In the genomic region with DNA sequence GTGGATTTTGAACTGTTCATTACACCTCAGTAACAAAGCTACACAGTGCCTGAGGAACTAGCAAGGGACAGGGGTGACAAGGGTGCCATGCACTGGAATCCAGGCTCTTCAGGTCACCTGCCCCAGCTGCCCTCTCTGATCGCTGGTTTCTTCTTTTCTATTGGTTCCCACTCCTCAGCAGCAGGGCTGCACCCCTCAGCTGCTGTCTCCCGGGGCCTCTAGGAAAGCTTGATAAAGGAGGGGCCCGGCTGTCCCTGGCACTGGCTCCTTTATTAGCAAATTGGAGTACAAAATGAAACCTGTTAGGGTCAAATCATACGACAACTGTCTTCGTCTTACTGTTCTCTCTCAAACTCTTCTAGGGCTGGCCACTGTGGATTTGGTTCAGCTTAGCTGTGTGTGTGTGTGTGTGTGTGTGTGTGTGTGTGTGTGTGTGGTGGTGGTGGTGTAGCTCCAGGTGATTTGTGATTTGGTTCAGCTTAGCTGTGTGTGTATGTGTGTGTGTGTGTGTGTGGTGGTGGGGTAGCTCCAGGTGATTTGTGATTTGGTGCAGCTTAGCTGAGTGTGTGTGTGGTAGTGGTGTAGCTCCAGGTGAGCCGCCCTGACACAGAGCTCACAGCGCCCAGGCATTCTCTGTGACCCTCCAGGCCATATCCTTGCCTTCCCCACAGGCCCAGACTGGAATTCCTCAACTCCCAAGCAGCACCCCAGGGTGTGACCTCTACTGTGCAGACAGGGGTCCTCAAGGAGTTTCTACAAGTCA, we compare ENCODE assay signal across 16 mouse cellular contexts.
DNase-seq lines count a peak whose midpoint lies in the region; ATAC-seq lines count a peak whose summit lies in the region.
"Had no signal": no experiment of that assay in that cellular context is flagged by ENCODE, and none has a peak within 500 bp of the region (broad histone marks: within the 10 kb centered on the region; RNA-seq: fewer than 3 reads in every experiment).

No protein-coding gene starts in this region.

- H3K27ac ChIP-seq in forebrain, embryonic 14.5 days (ENCODE audit: low read depth, low read length), result no peak overlapping the region
- no peak overlapping the region for H3K27ac ChIP-seq in forebrain, embryonic 11.5 days (ENCODE audit: low read depth, low read length)
- H3K27ac ChIP-seq in neural tube, embryonic 14.5 days (ENCODE audit: low read depth, low read length), result 0 out of 2 replicates have a peak overlapping the region, but pooled peaks have one; percentile 4
- peak overlapping the region; percentile 91 for H3K27ac ChIP-seq in liver, embryonic 13.5 days
- H3K27ac ChIP-seq: forebrain, embryonic 13.5 days had no signal

- H3K36me3 ChIP-seq in forebrain, embryonic 14.5 days (ENCODE audit: control insufficient read depth, insufficient read depth, low read length), result no peaks in the 10 kb centered on the region
- H3K36me3 ChIP-seq in forebrain, embryonic 11.5 days (ENCODE audit: control insufficient read depth, insufficient read depth, low read length), result no peaks in the 10 kb centered on the region
- no peaks in the 10 kb centered on the region for H3K36me3 ChIP-seq in neural tube, embryonic 14.5 days (ENCODE audit: control insufficient read depth, insufficient read depth, low read length)
- no peaks in the 10 kb centered on the region for H3K36me3 ChIP-seq in liver, embryonic 13.5 days

- WGBS in forebrain, embryonic 14.5 days, result 62% methylated on average over 7 of the region's 7 CpGs
- 69% methylated on average over 7 of the region's 7 CpGs for WGBS in forebrain, embryonic 11.5 days
- WGBS in neural tube, embryonic 14.5 days, result 64% methylated on average over 7 of the region's 7 CpGs
- 48% methylated on average over 7 of the region's 7 CpGs for WGBS in liver, embryonic 13.5 days (ENCODE audit: insufficient replicate concordance)

- DNase-seq in forebrain, embryonic 14.5 days (ENCODE audit: low spot score), result no peak
- DNase-seq in forebrain, embryonic 11.5 days (ENCODE audit: low spot score), result no peak
- no peak for DNase-seq in neural tube, embryonic 10.5 days (ENCODE audit: extremely low spot score, low spot score)
- peak; percentile 24 for DNase-seq in liver, embryonic 13.5 days
- no peak for DNase-seq in frontal cortex, postnatal 14 days (ENCODE audit: low spot score in 2 of 2)
- no peak for DNase-seq in left cerebral cortex, adult 11 months (ENCODE audit: low spot score)
- no peak for DNase-seq in retina, postnatal 1 day
- DNase-seq: cerebellum, adult 11 months; cerebellum, postnatal 25 days; gastrocnemius, postnatal 14 days; kidney, adult 18-20 months; kidney, postnatal 25 days; right cerebral cortex, postnatal 25 days had no signal

- H3K9me3 ChIP-seq in forebrain, embryonic 14.5 days (replicated peaks; ENCODE audit: control insufficient read depth, low read length), result no peaks in the 10 kb centered on the region
- H3K9me3 ChIP-seq in forebrain, embryonic 11.5 days (ENCODE audit: control insufficient read depth, low read length), result peaks cover 5% of the 10 kb centered on the region; the same call in 1 of the 2 replicates
- no peaks in the 10 kb centered on the region for H3K9me3 ChIP-seq in neural tube, embryonic 14.5 days (ENCODE audit: control insufficient read depth, low read length)
- H3K9me3 ChIP-seq in liver, embryonic 13.5 days (replicated peaks), result peaks cover 5% of the 10 kb centered on the region; the same call in 1 of the 2 replicates

- no peak overlapping the region for H3K9ac ChIP-seq in forebrain, embryonic 14.5 days (ENCODE audit: low read length)
- H3K9ac ChIP-seq in forebrain, embryonic 11.5 days (ENCODE audit: low read length), result no peak overlapping the region
- H3K9ac ChIP-seq in neural tube, embryonic 14.5 days (replicated peaks; ENCODE audit: low read depth, low read length), result no peak overlapping the region
- H3K9ac ChIP-seq in liver, embryonic 13.5 days, result peak overlapping the region; percentile 44; the same call in 1 of the 2 replicates
- H3K9ac ChIP-seq: forebrain, embryonic 13.5 days had no signal

- 0 out of 2 replicates have a peak, but pooled peaks have one; percentile 20 for ATAC-seq in forebrain, embryonic 14.5 days
- ATAC-seq in forebrain, embryonic 11.5 days (replicated peaks; ENCODE audit: low FRiP score), result no peak
- no peak for ATAC-seq in neural tube, embryonic 14.5 days (ENCODE audit: low read depth)
- peak; percentile 63 for ATAC-seq in liver, embryonic 13.5 days (ENCODE audit: low read depth)
- ATAC-seq: Patski had no signal

- peaks cover 8% of the 10 kb centered on the region for H3K4me1 ChIP-seq in forebrain, embryonic 14.5 days (ENCODE audit: control insufficient read depth, insufficient read depth, low read length)
- H3K4me1 ChIP-seq in forebrain, embryonic 11.5 days (replicated peaks; ENCODE audit: control insufficient read depth, insufficient read depth, low read length), result peaks cover 11% of the 10 kb centered on the region
- no peaks in the 10 kb centered on the region for H3K4me1 ChIP-seq in neural tube, embryonic 14.5 days (ENCODE audit: control insufficient read depth, insufficient read depth, low read length)
- H3K4me1 ChIP-seq in liver, embryonic 13.5 days (replicated peaks), result peaks cover 62% of the 10 kb centered on the region

- H3K4me2 ChIP-seq in forebrain, embryonic 14.5 days (ENCODE audit: low read length), result no peak overlapping the region
- H3K4me2 ChIP-seq in forebrain, embryonic 11.5 days (ENCODE audit: low read depth, low read length, severe bottlenecking), result no peak overlapping the region
- no peak overlapping the region for H3K4me2 ChIP-seq in neural tube, embryonic 14.5 days (ENCODE audit: low read depth, low read length)
- peak overlapping the region; percentile 42 for H3K4me2 ChIP-seq in liver, embryonic 13.5 days
- H3K4me2 ChIP-seq: forebrain, embryonic 13.5 days had no signal

- no peaks in the 10 kb centered on the region for H3K27me3 ChIP-seq in forebrain, embryonic 14.5 days (replicated peaks; ENCODE audit: control insufficient read depth, insufficient read depth, low read length)
- no peaks in the 10 kb centered on the region for H3K27me3 ChIP-seq in forebrain, embryonic 11.5 days (ENCODE audit: control insufficient read depth, insufficient read depth, low read length)
- H3K27me3 ChIP-seq in neural tube, embryonic 14.5 days (ENCODE audit: control insufficient read depth, insufficient read depth, low read length), result no peaks in the 10 kb centered on the region
- no peaks in the 10 kb centered on the region for H3K27me3 ChIP-seq in liver, embryonic 13.5 days
- H3K27me3 ChIP-seq: Patski had no signal

- H3K4me3 ChIP-seq in forebrain, embryonic 14.5 days (ENCODE audit: low read depth, low read length), result no peak overlapping the region
- no peak overlapping the region for H3K4me3 ChIP-seq in forebrain, embryonic 11.5 days (ENCODE audit: low read depth, low read length)
- H3K4me3 ChIP-seq in neural tube, embryonic 14.5 days (ENCODE audit: low read depth, low read length), result no peak overlapping the region
- H3K4me3 ChIP-seq in liver, embryonic 13.5 days (replicated peaks), result no peak overlapping the region
- H3K4me3 ChIP-seq: forebrain, embryonic 13.5 days had no signal

Comparison
In these comparisons a context has a peak if more than half of its experiments do, and no peak if none do; other contexts are left out.
1. ATAC-seq: peak in forebrain, embryonic 14.5 days (single experiment) and liver, embryonic 13.5 days (single experiment); none in forebrain, embryonic 11.5 days (single experiment) and neural tube, embryonic 14.5 days (single experiment).
2. H3K27ac ChIP-seq: peak in neural tube, embryonic 14.5 days (single experiment) and liver, embryonic 13.5 days (single experiment); none in forebrain, embryonic 14.5 days (single experiment) and forebrain, embryonic 11.5 days (single experiment).